Mouse (Mus musculus): ENCODE results near the gene Gm10643.

GRCm38 (mm10) chr8:84101476-84102270, 36.7 kb upstream of the Gm10643 start:
- no peak for TF ChIP-seq CTCF (IDR thresholded peaks at IDR 0.05; ENCODE audit: borderline replicate concordance, insufficient read depth, low read depth, low read length)
- TF ChIP-seq POLR2A (IDR thresholded peaks at IDR 0.05; ENCODE audit: borderline replicate concordance, insufficient read depth, low read length), result no peak
